Mouse (Mus musculus) activated CD4-positive, CD25-positive, alpha-beta regulatory T cell, adult 4 months (primary cell): ENCODE results near the gene Rflnb. TPM values are rescaled to one million over a fixed set of nuclear protein-coding genes. Genes with fewer than 3 reads are reported as not detected.

Experiments used
- ATAC-seq: one replicate; pipeline ENCODE4 v1.8.0; 2017
- polyA plus RNA-seq, 2 experiments: library from polyadenylated mRNA; unstranded; fragments of 100-300 nt; shearing (Covaris generic); gene quantifications; one replicate each; pipeline ENCODE4 v1.2.1; 2017

The Rflnb gene
- 10 to 100 TPM; 13.7 to 15.9 TPM for polyA plus RNA-seq

GRCm38 (mm10) chr11:76027139-76028071 lies at the start of gene Rflnb:
TSS of gene Rflnb (minus strand) at chr11:76027782.
- ATAC-seq, result peak; percentile 48

GRCm38 (mm10) chr11:76077341-76077740 lies 49.8 kb upstream of the Rflnb start:
- ATAC-seq, result no peak

GRCm38 (mm10) chr11:76074296-76075093 lies 46.9 kb upstream of the Rflnb start:
- no peak for ATAC-seq

- ATAC-seq, result no peak
Observed at GRCm38 (mm10) chr11:76069816-76070215, 42.2 kb upstream of the Rflnb start.

GRCm38 (mm10) chr11:76066563-76067156 lies 39.1 kb upstream of the Rflnb start:
- no peak for ATAC-seq

- no peak for ATAC-seq
Observed at GRCm38 (mm10) chr11:76065521-76066095, 38.0 kb upstream of the Rflnb start.

- ATAC-seq, result no peak
Observed at GRCm38 (mm10) chr11:76064411-76064810, 36.8 kb upstream of the Rflnb start.

GRCm38 (mm10) chr11:76060906-76061305 lies 33.3 kb upstream of the Rflnb start:
- ATAC-seq, result no peak

- no peak for ATAC-seq
Observed at GRCm38 (mm10) chr11:76059971-76060370, 32.4 kb upstream of the Rflnb start.

- no peak for ATAC-seq
Observed at GRCm38 (mm10) chr11:76056487-76056886, 28.9 kb upstream of the Rflnb start.

GRCm38 (mm10) chr11:76052496-76052895 lies 24.9 kb upstream of the Rflnb start:
- ATAC-seq, result no peak

- no peak for ATAC-seq
Observed at GRCm38 (mm10) chr11:76050967-76051512, 23.5 kb upstream of the Rflnb start.

- no peak for ATAC-seq
Observed at GRCm38 (mm10) chr11:76050509-76050908, 22.9 kb upstream of the Rflnb start.

- ATAC-seq, result no peak
Observed at GRCm38 (mm10) chr11:76045367-76045766, 17.8 kb upstream of the Rflnb start.

- ATAC-seq, result no peak
Observed at GRCm38 (mm10) chr11:76044468-76044867, 16.9 kb upstream of the Rflnb start.

GRCm38 (mm10) chr11:76042882-76043281 lies 15.3 kb upstream of the Rflnb start:
- ATAC-seq, result no peak

GRCm38 (mm10) chr11:76042041-76042638 lies 14.6 kb upstream of the Rflnb start:
- ATAC-seq, result no peak

- ATAC-seq, result no peak
Observed at GRCm38 (mm10) chr11:76040761-76041376, 13.3 kb upstream of the Rflnb start.

GRCm38 (mm10) chr11:76040106-76040505 lies 12.5 kb upstream of the Rflnb start:
- no peak for ATAC-seq

GRCm38 (mm10) chr11:76039271-76040053 lies 11.9 kb upstream of the Rflnb start:
- no peak for ATAC-seq
